Mouse (Mus musculus): ENCODE measurements around the gene Nfe2l2. TPM values are rescaled to one million over a fixed set of nuclear protein-coding genes. Genes with fewer than 3 reads are reported as not detected.
A peak's percentile ranks its signal among the peaks of the same experiment; 100 is the strongest.
"Not testable (repeated sequence)": the region's sequence is repeated elsewhere in the genome, so short reads cannot be mapped to it uniquely, and the experiment has no call there.

Nfe2l2 gene
- total RNA-seq, 4 experiments from 2014 or later: 14.1 to 29.2 (median 20.6) TPM

GRCm38 (mm10) chr2:75714766-75715165 is 10.3 kb upstream of the Nfe2l2 start:
- no peak for DNase-seq (ENCODE audit: low spot score in 2 of 2)

- no peak for DNase-seq (ENCODE audit: low spot score in 2 of 2)
Observed at GRCm38 (mm10) chr2:75713083-75713482, 8.6 kb upstream of the Nfe2l2 start.

- DNase-seq (ENCODE audit: low spot score in 2 of 2): no peak
Observed at GRCm38 (mm10) chr2:75707420-75707819, 3.0 kb upstream of the Nfe2l2 start.

- no peak for DNase-seq (ENCODE audit: low spot score in 2 of 2)
Observed at GRCm38 (mm10) chr2:75706435-75706834, 2.0 kb upstream of the Nfe2l2 start.

GRCm38 (mm10) chr2:75705162-75705752 is 816 bp upstream of the Nfe2l2 start:
- DNase-seq (ENCODE audit: low spot score in 2 of 2): no peak

GRCm38 (mm10) chr2:75703375-75704181 is 863 bp downstream of the Nfe2l2 start:
- DNase-seq (ENCODE audit: low spot score in 2 of 2): peak; percentile 54 to 67

- DNase-seq (ENCODE audit: low spot score in 2 of 2): no peak
Observed at GRCm38 (mm10) chr2:75702588-75702976, 1.9 kb downstream of the Nfe2l2 start.

GRCm38 (mm10) chr2:75701822-75702587 is 2.4 kb downstream of the Nfe2l2 start:
- no peak for DNase-seq (ENCODE audit: low spot score in 2 of 2)

- no peak for DNase-seq (ENCODE audit: low spot score in 2 of 2)
Observed at GRCm38 (mm10) chr2:75701207-75701606, 3.2 kb downstream of the Nfe2l2 start.

- DNase-seq (ENCODE audit: low spot score in 2 of 2): no peak
Observed at GRCm38 (mm10) chr2:75700543-75700942, 3.9 kb downstream of the Nfe2l2 start.

- no peak for DNase-seq (ENCODE audit: low spot score in 2 of 2)
Observed at GRCm38 (mm10) chr2:75698874-75699273, 5.6 kb downstream of the Nfe2l2 start.

GRCm38 (mm10) chr2:75698007-75698406 is 6.4 kb downstream of the Nfe2l2 start:
- DNase-seq (ENCODE audit: low spot score in 2 of 2): no peak

- DNase-seq (ENCODE audit: low spot score in 2 of 2): no peak
Observed at GRCm38 (mm10) chr2:75697222-75697621, 7.2 kb downstream of the Nfe2l2 start.

- DNase-seq (ENCODE audit: low spot score in 2 of 2): no peak
Observed at GRCm38 (mm10) chr2:75696371-75696770, 8.1 kb downstream of the Nfe2l2 start.

GRCm38 (mm10) chr2:75695676-75696350 is 8.6 kb downstream of the Nfe2l2 start:
- no peak for DNase-seq (ENCODE audit: low spot score in 2 of 2)

GRCm38 (mm10) chr2:75694926-75695325 is 9.5 kb downstream of the Nfe2l2 start:
- not testable (repeated sequence) for DNase-seq (ENCODE audit: low spot score in 2 of 2)

GRCm38 (mm10) chr2:75692369-75692768 is 12.1 kb downstream of the Nfe2l2 start:
- no peak for DNase-seq (ENCODE audit: low spot score in 2 of 2)

GRCm38 (mm10) chr2:75691316-75691715 is 13.1 kb downstream of the Nfe2l2 start:
- no peak for DNase-seq (ENCODE audit: low spot score in 2 of 2)

- DNase-seq (ENCODE audit: low spot score in 2 of 2): no peak
Observed at GRCm38 (mm10) chr2:75690656-75691055, 13.8 kb downstream of the Nfe2l2 start.

GRCm38 (mm10) chr2:75689482-75690158 is 14.8 kb downstream of the Nfe2l2 start:
- DNase-seq (ENCODE audit: low spot score in 2 of 2): no peak

GRCm38 (mm10) chr2:75688901-75689300 is 15.5 kb downstream of the Nfe2l2 start:
- DNase-seq (ENCODE audit: low spot score in 2 of 2): no peak
